Mouse (Mus musculus): ENCODE data around the gene Ptprm.

Gene Ptprm

DNA sequence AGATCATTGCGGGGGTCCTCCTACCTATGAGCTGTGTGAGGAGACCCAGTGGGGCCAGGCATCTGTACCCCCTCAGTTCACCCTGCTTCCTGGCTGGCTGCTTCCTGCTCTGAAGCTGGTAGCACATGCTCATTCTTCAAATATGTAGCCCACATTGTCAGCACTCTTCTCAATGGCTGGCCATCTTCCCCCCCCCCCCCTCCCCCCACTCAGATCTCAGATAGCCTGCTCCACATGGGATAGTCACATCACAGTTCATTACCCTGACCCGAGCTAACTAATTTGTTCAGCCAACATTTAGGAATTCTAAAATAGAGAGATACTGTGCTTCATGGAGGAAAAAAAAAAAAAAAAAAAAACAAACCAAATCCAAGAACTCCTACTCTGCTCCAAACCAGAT is 679.6 kb downstream of the Ptprm start:
- DNase-seq (ENCODE audit: low spot score): no peak

DNA sequence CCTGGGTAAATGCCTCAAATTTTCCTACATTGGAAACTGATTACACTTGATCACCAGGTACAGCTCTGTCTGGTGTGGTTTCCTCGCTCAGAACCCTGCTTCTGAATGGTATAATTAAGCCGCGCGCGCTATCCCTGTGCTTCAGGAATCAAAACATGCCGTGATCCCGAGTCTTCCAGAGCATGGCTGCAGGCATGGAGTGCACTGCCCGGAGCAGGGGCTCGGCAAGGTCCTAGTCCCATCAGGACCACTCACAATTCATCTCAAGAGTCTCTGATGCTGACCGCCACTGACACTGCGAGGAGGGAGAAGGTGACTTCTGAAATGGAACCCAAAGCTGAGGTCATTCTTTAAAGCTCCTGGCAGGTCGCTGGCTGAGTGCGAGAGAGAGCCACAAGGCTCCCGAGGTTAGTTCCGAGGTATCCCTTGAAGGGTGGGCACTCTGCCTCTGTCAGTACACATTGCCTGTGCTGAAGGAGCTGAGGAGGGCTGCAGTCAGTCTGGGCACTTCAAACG is 682.5 kb downstream of the Ptprm start:
- DNase-seq (ENCODE audit: low spot score): no peak

DNA sequence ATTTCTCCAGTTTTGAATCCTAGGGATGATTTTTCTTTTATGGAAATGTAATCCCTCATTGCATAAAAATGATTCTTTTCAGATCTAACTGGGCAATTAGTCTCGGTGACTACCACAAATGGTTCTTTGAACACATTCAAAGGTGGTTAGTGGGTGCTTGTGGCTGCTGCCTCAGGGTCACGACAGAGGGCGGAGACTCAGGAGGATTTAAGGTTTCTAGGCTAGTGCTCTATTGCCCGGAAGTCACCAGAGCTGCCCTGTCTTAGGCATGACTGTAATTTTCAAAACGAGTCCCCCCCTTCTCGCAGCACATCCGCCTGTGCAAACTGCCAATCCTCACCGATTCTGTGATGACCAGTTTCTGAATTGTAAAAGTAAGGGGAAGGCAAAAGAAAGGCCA is 683.0 kb downstream of the Ptprm start:
- no peak for DNase-seq (ENCODE audit: low spot score)

- DNase-seq (ENCODE audit: low spot score): no peak
Measured at GRCm38 (mm10) chr17:66665791-66666190, 688.5 kb downstream of the Ptprm start.

DNA sequence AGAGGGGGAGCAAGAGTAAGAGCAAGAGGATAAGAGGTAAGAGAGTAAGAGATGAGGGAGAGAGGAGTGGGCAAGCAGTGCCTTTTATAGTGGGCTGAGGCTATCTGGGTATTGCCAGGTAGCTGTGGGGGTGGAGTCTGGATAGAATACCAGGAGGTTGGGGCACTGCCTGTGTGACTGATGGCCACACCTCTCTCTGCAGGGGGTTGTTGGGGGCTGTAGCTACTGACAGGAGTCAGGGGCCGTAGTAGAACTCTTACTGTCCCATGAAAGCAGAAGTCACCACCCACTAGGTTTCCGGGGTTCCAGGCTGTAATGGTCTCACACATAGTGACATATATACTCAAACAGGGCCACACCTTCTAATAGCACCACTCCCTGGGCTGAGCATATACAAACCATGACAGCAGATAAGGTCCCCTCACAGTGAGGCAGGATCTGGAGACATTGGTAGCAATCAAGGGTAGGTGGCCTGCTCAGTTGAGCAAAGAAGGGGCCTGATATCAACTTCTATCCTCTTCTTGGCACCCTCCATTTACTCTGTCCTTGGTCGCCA is 689.0 kb downstream of the Ptprm start:
- DNase-seq (ENCODE audit: low spot score): no peak

GRCm38 (mm10) chr17:66664796-66665195 is 689.5 kb downstream of the Ptprm start:
- no peak for DNase-seq (ENCODE audit: low spot score)

DNA sequence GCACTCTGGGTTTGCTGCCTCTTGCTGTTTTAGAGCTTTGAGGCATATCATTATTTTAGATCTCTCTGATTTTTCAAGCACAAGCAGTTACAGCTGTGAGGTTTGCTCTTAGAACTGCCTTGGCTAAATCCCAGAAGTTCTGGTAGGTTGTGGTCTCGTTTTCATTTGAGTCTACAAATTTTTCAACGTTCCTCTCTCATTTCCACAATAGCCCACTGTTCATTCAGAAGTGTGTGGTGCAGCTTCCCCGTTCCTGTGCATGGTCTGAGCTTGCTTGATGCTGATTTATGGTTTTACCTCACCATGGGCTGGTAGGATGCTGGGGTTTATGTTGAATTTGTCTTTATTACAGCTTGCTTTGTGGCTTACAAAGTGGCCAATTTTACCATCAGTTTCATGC is 695.0 kb downstream of the Ptprm start:
- DNase-seq (ENCODE audit: low spot score): no peak

DNA sequence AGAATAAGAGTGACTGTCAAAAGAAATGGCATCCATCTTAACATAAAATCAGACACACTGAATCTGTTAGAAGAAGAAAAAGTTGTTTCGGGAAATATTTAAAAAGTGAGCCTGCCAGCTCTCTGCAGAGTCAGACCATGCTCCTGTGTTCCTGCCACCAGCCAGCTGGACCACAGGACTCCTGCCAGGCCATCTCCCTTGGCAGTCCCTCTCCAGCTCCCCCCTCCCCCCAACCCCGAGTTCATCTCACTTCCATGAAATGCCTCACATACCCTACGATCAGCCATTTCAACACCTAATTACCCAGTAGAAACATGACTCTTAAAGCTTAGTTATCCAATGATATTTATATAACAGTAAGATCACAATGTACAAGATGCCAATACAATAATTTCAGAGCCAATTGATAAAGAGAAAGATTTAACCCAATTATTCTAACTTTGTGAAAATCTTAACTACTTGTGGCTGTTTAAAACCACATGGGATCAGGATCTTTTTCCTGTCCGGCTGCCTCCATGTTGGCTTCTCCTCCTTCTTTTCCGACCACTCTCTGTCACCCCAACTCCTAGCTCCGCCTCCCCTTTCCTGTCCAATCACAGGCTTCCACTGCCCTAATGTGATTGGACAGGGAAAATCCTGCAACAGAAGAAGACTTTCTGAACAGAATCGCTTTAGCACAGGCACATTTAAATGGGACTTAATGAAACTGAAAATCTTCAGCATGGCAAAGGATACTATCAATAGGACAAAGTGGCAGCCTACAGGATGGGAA is 716.1 kb downstream of the Ptprm start:
- no peak for DNase-seq (ENCODE audit: low spot score)

DNA sequence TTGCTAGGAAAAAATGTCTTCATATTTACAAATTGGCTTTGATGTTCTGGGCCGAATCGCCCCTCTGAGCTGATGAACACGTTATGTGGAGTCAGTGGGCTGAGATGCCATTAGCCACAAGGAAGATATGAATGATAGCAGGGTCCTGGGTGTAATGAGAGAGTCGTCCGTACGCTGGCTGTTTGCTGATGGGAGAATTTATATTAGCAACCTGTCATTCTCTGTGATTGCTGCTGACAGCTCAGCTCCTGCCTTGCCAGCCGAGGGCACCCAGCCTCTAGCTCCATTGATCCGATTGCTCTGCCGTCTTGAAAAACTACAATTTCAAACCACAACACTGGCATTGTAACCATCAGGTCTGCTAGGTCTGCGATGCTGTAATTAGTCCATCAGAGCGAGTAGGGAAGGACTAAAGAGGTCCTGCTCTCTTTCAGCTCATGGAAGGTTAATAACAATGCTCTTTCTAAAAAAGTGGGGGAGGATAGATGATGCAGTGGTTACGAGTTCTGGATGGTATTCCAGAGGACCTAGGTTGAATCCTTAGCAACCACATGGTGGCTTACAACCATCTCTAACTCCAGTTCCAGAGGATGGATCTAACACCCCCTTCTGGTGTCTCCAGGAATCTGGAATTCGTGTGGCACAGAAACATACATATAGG is 734.1 kb downstream of the Ptprm start:
- DNase-seq (ENCODE audit: low spot score): no peak

DNA sequence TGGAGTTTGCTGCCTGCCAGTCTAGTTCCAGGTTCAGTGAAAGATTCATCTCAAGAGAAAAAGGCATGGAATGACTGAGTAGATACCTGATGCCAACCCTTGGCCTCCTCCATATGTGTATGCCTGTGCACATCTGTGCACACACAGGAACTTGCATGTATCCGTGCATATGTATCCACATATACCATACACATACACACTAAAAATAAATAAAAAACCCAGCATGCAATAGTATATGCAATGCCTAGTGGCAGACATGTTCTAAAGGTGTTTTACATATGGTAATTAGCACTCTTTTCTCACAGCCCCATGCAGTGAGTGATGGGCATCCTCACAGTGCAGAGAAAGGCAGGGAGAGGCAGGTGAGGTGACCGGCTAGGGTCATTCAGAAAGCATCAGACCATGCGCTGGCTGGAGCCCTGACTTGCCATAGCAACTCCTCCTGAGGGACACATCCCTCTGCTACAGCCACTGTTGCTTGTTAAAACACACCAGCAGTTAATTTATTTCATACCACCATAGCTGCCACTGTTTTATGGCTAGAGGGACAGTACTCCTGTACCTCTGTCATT is 734.9 kb downstream of the Ptprm start:
- DNase-seq (ENCODE audit: low spot score): no peak

Measured in retina, embryonic 14.5 days (tissue).